Mouse (Mus musculus) CD4-positive, CD25-positive, alpha-beta regulatory T cell, adult 2 months (primary cell): ENCODE data around the gene Tulp4.
"Not testable (repeated sequence)": the region's sequence is repeated elsewhere in the genome, so short reads cannot be mapped to it uniquely, and the experiment has no call there.

ENCODE experiments used
- DNase-seq: peaks from one replicate; pipeline ENCODE4 v3.0.0-alpha.2; 2012; ENCODE audit warnings: low read depth, low spot score

Gene Tulp4

GRCm38 (mm10) chr17:6274693-6275092, 168.5 kb downstream of the Tulp4 start:
- not testable (repeated sequence) for DNase-seq

GRCm38 (mm10) chr17:6279205-6279604, 173.0 kb downstream of the Tulp4 start:
- DNase-seq: not testable (repeated sequence)

DNA sequence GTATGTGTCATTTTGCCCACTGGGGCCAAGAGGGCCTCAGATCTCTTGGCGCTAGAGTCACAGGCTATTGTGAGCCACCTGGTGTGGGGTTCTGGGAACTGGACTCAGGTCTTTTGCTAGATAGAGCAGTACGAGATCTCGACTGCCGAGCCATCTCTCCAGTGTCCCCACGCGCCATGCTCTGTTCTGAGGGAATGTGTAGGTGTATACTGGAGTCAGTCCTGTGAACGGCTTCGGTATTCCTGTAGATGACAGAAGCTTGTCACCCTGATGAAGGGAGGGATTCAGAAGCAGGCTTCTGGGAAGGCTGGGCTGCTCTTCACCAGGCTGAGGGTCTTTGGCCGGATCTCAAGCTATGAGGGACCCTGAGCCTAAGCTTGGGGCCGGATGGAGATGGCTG, 173.5 kb downstream of the Tulp4 start:
- DNase-seq: not testable (repeated sequence)

- not testable (repeated sequence) for DNase-seq
Measured at GRCm38 (mm10) chr17:6280513-6280912, 174.3 kb downstream of the Tulp4 start.

DNA sequence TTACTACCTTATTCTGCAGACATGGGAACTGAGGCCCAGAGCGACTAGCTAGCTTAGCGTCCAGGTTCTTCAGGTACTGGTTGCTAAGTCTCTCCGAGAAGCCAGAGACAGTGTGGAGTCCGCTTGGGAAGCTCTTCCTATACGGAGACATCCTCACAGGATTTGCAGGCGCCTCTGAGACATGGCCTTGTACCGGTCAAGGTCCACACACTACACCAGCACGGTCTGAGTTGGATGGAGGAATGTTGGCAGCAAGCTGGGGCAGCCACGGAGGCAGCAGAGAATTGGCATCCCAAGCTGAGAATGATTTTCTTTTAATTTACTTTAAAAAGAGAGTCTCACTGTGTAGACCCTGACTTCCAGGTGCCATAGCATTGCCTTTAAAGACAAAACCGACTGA, 176.9 kb downstream of the Tulp4 start:
- DNase-seq: not testable (repeated sequence)

DNA sequence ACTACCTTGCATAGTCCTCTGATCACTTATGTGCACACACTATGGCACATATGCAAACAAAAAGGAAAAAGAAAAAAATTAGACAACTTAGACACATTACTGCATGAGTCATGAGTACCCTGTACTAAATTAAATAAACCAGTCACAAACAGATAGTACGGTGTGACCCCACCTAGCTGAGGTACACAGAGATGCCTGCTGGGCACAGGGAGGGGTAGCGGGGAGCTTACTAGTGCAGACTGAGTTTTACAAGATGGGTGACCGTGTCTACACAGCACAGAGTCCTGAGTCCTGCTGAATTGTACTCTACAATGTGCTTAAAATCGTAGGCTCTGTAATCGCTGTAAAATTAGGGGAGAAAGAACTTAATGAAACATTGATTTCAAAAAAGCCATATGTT, 179.9 kb downstream of the Tulp4 start:
- not testable (repeated sequence) for DNase-seq

- not testable (repeated sequence) for DNase-seq
Measured at GRCm38 (mm10) chr17:6289045-6289444, 182.8 kb downstream of the Tulp4 start.

DNA sequence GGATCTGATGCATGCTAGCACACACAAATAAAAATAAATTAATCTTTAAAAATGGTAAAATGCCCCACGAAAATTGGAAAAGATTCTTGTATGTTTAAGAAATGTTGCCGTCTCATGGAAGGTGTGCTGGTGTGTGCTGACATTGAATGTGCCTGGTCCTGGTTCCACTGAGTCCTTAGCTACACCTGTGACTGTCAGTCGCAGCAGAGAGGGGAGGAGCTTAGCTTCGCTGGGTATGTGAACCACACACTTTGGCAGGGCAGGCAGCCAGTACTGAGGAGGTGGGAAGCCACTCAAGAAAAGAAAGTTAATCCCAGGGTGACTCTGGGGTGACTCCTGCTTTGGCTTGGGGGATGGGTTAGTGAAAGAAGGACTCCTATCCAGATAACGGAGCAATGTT, 187.6 kb downstream of the Tulp4 start:
- not testable (repeated sequence) for DNase-seq

DNA sequence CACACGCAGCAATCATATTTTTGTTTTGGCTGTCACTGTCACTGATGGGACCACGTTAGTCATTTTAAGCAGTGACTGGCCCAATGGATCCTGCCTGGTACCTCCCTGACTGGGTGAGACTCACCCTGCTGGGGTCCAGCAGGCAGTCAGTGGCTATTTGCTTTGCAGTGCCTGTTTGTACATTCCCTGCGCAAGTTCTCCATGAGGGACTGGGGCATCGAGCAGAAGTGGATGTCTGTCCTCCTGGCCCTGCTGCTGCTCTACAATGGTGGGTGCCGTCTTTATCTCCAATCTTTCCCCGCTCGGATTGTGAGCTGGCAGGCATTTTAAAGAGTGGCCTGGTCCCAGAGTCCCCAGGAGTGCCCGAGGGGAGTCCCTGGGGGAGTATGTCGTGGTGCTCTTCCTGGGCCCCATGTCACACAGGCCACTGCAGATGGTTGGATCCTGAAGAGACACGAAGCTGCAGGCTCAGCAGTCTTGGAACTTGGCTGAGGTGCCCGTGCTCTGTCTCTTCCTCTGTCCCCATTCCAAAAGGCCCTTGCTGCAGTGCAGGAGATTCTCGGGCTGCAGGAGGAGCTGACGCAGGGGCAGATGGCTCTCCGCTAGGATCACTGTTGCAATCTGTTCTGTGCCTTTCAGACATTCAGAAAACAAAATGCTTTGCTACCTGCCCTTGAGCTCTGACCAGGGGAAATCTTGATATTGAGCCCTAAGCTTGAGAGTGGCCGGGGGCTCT, 191.0 kb downstream of the Tulp4 start:
- DNase-seq: not testable (repeated sequence)

GRCm38 (mm10) chr17:6300190-6300863, 194.1 kb downstream of the Tulp4 start:
- DNase-seq: not testable (repeated sequence)
